Mouse (Mus musculus) gastrocnemius, postnatal 10 days (tissue): ENCODE measurements around the gene Fam111a. TPM values are rescaled to one million over a fixed set of nuclear protein-coding genes. Genes with fewer than 3 reads are reported as not detected.

Source experiments
- DNase-seq: peaks from one replicate; pipeline ENCODE4 v3.0.0; 2021; ENCODE audit warnings: mixed read lengths
- total RNA-seq, 2 experiments: library from RNA; stranded (reverse); gene quantifications; 2 replicates each; pipeline ENCODE4 v1.2.3; 2021

The Fam111a gene
- total RNA-seq, 2 experiments from 2014 or later: 7.3 to 11.2 TPM

- DNase-seq: no peak
These were observed 87.6 kb downstream of the Fam111a start, which contains the start of gene Glyat for GRCm38 (mm10) chr19:12633176-12633575. Gene Glyat, plus strand, starts transcription at chr19:12633308.

- no peak for DNase-seq
These were observed 88.7 kb downstream of the Fam111a start for GRCm38 (mm10) chr19:12634259-12634658.

GRCm38 (mm10) chr19:12634963-12635362, 89.4 kb downstream of the Fam111a start:
- DNase-seq: no peak

- DNase-seq: no peak
These were observed 91.3 kb downstream of the Fam111a start for GRCm38 (mm10) chr19:12636863-12637262.

- no peak for DNase-seq
These were observed 92.5 kb downstream of the Fam111a start for GRCm38 (mm10) chr19:12638049-12638448.

Other genes with a start within 250 kb of the Fam111a start
- gene Olfr1436, start 246.6 kb upstream of the Fam111a start, total RNA-seq: not detected
- not detected for gene Olfr1437, start 220.6 kb upstream of the Fam111a start, total RNA-seq
- not detected for gene Olfr1438-ps1, start 209.8 kb upstream of the Fam111a start, total RNA-seq
- gene Olfr1440, start 158.5 kb upstream of the Fam111a start, total RNA-seq: not detected
- not detected for gene Olfr1441, start 128.3 kb upstream of the Fam111a start, total RNA-seq
- gene Pfpl, start 117.8 kb upstream of the Fam111a start, total RNA-seq: not detected
- gene Mpeg1, start 85.0 kb upstream of the Fam111a start, total RNA-seq: 1 to 10 TPM; 2.0 to 4.1 TPM
- 10 to 100 TPM; 20.3 to 23.2 TPM for gene Dtx4, start 44.3 kb upstream of the Fam111a start, total RNA-seq
- not detected for gene Gm4952, start 54.2 kb downstream of the Fam111a start, total RNA-seq
- not detected for gene Glyat, start 87.6 kb downstream of the Fam111a start, total RNA-seq
- not detected for gene Olfr1442, start 124.7 kb downstream of the Fam111a start, total RNA-seq
- gene Olfr1443, start 132.4 kb downstream of the Fam111a start, total RNA-seq: not detected
- gene Keg1, start 150.0 kb downstream of the Fam111a start, total RNA-seq: not detected
- gene Cntf, start 219.9 kb downstream of the Fam111a start, total RNA-seq: 1 to 10 TPM; 4.4 to 4.6 TPM